Mouse (Mus musculus): ENCODE measurements around the gene Baiap2l2.
A peak's percentile ranks its signal among the peaks of the same experiment; 100 is the strongest.

The Baiap2l2 gene

DNA sequence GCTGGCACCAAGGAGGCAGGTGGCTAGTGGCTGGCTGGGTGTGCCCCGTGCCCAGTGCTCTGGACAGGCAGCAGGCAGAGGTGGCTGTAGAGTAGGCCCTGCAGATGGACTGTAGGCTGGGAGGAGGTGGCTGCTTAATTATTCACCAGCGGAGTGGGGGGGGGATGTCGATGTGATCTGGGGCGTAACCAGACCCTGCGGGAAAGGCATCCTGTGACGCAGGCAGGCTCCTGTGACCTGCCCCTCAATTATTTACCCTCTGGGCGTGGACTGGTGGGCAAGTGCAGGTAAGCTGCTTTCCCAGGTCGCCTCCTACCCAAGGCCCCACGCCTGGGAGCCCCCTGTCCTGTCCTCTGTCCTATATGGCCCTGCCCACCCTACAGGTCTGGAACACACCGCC, at the start of gene Baiap2l2:
TSS of gene Baiap2l2 (minus strand) at position 139 of the 400 bp plus-strand sequence.
- peak in 1 of 2 experiments; percentile 19 for DNase-seq

DNA sequence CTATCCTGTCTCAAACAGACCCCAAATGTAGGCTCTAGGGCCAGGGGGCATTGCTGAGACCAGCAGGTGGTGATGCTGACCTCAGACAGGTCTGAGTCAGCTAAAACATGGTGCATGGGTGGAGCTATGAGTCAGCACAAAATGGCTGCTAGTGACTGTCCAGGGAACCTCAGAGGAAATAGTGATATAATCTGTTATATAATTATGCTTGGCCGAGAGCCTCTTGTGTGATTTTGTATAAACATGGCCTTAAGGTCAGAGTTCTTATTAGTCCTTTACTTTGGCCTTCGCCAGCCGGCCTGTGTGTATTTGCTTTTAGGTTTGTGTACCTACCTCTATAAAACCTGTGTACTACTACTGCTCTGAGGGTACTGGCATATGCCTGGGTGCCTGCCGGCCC, 48.1 kb upstream of the Baiap2l2 start:
- DNase-seq: peak; percentile 50 to 79

DNA sequence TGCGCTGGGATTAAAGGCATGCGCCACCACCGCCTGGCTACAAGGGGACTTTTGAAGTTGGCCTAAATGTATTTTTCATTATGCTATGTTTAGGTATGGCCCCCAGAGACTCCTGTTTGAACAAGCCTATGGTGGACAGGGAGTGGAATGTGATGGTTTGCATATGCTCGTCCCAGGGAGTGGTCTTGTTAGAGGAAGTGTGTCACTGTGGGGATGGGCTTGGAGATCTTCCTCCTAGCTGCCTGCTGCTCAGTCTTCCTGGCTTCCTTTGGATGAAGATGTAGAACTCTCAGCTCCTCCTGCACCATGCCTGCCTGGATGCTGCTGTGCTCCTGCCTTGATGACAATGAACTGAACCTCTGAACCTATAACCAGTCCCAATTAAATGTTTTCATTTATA, 45.2 kb upstream of the Baiap2l2 start:
- DNase-seq: no peak

DNA sequence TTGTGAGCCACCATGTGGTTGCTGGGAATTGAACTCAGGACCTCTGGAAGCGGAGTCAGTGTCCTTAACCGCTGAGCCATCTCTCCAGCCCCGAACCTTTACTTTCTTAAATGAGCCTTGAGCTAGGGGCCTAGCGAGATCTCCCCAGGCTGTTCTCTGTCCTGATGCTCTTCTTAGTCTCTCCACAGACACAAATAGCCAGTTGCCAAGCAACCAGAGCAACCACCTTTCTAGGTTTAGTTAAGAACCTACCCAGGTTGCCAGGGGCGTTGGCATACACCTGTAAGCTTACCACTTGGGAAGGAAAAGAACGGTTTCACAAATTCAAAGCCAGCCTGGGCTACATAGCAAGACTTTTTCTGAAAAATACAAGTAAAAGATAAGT, 44.6 kb upstream of the Baiap2l2 start:
- DNase-seq: peak in 1 of 2 experiments; percentile 46

DNA sequence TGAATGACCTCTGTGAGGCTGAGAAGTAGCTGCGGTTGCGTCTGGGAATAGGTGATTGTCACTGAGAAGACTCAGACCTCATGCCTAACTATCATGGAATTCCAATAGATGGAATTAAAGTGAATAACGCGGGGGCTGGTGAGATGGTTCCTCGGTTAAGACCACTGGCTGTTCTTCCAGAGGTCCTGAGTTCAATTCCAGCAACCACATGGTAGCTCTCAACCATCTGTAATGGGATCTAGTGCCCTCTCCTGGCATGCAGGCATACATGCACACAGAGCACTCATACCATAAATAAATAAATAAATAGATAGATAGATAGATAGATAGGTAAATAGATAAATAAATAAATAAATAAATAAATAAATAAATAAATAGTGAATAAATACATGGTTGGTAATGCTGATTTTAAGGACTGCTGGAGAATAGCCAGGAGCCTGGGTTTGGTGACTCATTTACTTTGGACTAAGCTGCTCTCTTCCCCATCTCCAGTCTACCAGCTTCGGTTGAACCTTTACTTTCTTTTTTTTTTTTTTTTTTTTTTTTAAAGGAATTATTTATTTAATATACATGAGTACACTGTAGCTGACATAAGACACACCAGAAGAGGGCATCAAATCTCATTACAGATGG, 44.1 kb upstream of the Baiap2l2 start:
- DNase-seq: no peak

DNA sequence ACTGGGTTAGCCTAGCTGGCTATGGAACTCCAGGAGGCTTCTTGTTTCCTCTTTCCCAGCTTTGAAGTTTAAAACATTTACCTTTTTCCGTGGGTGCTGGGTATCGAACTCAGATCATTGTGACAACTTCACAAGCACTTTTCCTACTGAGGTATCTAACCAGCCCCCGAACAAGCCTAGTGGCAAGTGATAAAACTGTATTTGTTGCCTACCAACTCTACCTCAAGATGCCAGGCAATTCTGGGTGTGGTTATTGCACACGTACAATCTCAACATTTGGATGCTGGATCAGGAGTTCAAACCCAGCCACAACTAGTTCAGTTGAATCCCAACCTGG, 43.6 kb upstream of the Baiap2l2 start:
- no peak for DNase-seq

DNA sequence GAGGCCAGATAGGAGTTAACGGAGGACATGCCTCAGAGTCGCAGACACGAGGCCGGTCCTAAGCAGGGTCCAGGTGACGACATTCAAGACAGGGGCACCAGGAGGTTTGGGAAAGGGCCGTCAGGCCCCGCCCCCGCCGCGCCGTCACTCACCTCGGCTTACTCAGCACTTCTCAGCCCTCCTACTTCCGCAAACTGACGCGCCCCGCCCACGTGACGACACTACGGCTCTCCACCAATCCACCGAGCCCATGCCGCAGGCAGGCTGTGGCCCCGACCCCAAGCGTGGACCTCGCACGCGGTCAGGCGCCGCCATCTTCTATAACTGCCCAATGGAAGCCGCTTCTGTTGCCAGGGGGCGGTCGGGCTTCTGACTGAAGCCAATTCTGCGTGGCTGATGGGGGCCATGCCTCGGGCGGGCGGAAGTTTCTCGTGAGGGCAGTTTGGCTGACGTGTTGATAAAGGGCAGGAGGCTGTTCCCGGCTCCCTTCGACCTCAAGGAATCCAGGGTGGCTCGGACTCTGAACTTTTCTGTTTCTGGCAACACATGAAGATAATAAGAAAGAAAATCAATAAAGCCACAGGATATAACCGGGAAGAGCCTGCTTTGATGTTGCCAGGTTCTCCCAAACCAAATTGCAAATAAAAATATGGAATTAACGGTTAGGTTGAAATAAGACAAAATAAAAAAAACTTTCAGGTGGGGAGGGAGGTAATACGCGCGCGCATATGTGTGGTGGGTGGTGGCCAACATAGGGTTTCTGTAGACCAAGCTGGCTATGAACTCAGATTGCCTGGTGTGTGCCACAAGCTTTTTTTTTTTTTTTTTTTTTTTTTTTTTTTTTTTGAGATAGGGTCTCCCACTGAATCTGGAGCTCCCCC, 43.0 kb upstream of the Baiap2l2 start, which contains the start of gene Pla2g6:
TSS of gene Pla2g6 (minus strand) at position 333 of the 881 bp plus-strand sequence.
- peak; percentile 99 for DNase-seq

DNA sequence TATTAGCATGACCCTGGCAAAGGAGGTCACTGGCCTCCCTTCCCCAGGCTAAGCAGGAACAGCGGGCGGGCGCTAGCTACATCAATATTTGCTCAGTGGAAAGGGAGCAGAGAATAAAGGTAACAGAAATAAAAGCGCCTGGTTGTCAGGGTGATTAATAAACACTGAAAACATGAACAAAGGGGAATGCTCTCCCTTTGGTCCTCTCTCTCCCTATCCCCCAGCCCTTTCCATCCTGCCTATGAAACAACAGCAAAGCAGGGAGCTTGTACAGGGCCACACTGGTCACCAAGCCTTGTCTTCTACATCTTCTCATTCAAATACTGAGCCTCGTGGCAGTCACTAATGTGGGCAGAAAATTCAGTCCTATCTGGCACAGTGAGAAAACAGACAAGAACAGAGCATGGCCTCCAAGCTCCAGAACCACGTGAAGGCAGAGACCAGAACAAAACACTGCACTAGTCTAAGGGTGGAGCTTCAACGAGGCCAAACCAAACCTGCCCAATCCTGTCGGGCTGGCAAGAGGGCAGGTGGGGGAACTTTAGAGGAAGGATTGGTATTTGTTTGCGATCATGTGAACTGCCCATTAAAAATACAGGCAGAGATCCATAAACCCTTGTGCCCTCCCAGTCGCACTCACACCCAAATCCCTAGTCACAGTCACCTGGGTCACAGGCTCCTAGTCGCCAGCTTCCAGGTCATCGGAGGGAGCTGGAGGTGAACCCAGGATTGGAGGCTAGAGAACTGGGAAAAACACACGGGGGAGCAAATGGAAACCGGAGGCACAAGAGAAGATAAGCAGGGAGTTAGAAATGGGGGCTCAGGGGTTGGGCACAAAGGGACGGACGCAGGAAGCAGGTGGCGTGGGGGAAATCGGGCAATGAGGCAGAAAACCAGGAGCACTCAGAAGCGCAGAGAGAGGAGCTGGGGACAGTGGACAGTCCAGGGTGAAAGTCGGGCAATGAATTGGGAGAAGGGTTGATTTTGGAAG, 41.9 kb upstream of the Baiap2l2 start:
- DNase-seq: peak; percentile 76 to 84

DNA sequence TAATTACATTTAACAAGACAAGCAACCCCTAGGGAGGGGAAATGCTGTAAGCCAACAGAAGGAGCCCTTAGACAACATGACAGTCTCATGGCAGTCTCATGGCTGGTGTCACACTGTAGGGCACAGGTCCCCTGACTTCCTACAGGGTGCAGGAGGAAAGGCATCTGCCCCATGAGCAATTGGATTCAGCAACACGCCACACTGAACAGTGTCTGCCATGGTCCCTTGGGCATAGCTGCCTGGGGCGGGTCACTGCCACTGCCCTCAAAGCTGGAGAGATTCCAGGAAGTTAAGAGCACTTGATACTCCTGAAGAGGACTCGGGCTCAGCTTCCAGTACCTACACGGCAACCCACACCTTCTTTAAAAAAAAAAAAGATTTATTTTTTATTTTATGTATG, 40.9 kb upstream of the Baiap2l2 start:
- DNase-seq: peak; percentile 79 to 88

DNA sequence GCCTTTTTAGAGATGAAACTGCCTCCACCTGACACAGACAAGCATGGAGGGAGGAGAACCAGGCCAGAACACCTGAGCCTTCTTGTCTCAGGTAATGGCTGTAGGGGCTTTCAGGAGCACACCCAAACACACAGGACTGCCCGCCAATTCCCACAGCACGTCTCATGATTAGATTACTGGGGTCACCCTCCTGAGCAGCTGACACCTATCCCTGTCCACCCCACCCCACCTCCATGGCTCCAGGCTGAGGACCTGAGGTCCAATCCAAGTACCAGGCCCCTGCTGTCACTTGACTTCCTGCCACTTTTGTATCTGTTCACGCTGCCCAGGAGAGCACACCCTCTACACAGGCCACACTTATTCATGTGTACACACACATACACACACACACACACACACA, 40.4 kb upstream of the Baiap2l2 start:
- no peak for DNase-seq

DNA sequence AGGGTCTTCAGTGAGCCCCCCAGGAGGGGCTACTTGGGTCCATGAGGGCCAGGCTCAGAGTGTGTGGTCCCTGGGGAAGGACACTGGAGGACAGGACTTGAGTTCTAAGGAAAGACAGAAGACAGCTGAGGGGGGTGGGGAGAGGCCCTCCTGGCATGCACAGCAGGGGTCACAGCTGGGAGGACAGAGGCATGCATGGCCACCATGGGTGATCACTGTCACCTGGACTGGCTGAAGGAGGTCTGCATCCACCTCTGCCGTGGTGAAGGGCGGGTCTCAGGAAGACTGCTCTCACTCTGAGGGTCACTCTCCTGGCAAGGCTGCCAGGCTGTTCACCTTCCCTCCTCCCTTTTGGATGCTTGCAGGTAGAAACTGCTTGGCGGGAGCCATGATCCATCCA, 39.0 kb upstream of the Baiap2l2 start:
- DNase-seq: no peak

DNA sequence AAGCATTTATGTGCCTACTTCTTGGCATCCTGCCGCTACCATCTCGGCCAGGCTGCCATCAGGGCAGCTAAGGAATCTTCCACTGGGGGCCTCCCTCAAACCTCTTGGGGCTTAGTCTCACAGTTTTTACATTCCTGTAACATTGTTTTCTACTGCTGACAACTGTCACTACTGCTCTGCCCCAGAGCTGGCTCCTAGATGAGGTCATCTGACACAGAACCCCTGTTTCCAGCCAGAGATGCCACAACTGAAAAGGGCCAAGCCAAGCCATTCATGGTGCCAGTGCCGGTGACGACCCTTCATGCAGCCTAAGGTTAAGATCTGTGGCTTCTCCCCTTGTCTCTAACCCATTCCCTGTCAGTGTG, 38.4 kb upstream of the Baiap2l2 start:
- DNase-seq: no peak

DNA sequence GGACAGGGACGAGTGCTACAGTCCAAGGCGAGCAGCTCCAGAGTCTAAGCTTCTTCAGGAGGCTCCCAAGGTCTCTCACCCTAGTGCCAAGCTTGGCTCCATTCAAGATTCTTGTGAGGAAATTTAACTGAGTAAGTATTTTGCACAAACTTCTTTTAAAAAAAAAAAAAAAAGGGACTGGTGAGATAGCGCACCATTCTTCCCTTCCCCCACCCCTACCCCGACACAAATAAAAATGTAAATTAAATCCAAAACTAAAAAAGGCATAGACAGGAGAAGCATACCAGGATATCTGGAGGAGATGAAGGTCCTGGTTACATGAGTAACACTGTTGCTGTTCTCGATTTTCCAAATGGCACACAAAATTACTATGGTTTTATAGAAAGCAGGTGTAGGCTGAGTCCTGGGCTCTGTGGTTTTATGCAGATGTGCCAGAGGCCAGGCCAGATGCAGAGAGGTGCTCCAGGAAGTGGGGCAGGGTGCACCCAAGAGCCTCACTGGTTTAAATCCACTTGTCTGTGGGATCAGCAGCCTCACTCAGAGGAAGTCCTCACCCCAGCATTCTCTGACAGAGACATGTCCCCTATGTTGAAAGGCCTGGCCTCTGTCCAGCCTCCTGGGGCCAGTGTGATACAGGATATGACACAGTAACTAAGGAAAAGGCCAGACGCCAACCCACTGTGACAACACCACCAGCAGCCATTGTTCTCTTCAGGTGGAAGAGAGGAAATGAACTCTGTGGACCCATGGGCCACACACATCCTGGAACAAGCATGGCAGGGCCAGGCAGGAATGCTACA, 37.9 kb upstream of the Baiap2l2 start:
- peak; percentile 90 to 94 for DNase-seq

DNA sequence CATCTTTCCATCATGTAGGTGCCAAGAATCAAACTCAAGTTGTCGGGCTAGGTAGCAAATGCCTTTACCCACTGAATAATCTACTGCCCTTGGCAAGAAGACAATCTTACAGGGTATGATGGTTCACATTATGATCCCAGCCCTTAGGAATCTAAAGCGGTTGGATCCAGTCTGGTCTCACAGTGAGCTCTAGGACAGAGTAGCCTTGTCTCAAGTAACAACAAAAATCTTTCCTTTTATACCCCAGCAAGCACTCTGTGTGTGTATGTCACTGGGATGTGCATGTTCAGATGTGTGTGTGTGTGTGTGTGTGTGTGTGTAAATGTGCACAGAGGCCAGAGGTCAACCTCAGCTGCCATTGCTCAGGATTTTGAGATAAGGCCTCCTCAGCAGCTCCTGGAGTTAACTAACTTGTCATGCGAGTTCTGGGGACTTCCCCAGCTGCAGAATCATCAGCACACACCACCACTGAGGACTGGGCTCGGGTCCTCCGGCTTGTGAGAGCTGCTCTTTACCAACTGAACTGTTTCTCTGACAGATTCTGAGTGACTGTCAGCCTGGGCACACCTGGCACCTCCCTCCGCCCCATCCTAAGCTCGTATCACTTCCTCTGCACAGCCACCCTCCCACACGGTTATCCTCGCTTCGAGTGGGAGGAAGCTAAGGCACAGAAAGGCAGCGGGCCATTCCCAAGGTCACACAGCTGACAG, 37.1 kb upstream of the Baiap2l2 start:
- DNase-seq: peak; percentile 30 to 31

DNA sequence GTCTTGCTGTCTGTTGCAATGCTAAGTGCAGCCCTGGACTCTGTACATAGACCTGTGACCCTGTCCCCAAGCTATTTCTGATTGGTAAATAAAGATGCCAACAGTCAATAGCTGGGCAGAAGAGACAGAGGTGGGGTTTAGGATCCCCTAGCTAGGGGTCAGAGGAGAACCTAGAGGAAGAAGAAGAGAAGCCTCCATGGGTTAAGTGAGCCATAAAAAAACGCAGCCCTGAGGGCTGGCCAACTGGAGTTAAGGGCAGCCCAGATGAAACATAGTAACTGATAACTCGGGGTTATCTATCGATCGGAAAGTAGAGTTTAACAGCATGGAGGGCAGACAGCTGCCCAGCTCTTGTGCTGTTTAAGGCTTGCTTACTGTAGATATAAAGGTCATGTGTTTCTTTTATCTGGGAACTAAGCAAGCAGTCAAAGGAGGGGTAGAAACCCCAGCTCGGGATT, 36.4 kb upstream of the Baiap2l2 start:
- DNase-seq: no peak

DNA sequence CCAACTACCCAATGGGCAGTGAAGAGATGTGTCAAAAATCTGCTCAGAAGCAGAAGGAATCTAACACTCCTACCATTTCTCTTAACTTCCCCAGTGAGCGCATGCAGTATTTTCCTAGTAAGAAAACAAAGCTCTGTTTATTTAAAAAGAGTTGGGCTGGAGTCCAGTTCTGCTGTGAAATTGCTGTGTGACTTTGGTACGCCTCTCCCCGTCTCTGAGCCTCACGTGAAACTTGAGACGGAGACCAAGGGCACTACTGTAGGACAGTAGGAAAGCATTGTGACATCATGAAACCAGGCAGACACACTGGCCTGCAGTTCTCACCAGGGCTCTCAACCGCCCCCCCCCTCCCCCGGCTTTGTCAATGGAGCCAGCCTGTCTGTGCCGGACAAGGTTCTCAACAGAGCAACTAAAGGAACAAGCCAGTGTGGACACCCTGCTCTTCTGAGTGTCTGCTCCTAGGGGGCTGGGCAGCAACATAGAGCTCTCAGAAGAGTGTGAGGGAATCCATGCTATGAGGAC, 28.6 kb upstream of the Baiap2l2 start:
- peak in 1 of 2 experiments; percentile 31 for DNase-seq

DNA sequence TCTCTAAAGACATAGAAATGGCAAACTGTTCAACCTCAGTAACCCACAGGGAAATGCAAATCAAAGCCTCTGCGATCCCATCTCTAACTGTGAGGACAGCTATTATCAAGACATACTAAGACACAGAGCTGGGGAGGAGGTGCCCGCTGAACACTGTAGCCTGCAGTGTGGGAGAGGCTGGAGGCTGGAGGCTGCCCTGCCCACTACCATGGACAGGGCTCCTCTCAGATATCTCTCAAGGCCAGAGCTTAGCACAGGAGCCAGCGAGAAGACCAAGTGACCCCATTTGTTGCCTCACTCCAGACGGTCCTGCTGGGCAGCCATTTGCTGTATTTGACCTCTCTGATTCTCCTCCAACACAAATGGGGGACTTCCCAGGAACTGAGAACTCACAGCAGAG, 22.5 kb upstream of the Baiap2l2 start:
- no peak for DNase-seq

DNA sequence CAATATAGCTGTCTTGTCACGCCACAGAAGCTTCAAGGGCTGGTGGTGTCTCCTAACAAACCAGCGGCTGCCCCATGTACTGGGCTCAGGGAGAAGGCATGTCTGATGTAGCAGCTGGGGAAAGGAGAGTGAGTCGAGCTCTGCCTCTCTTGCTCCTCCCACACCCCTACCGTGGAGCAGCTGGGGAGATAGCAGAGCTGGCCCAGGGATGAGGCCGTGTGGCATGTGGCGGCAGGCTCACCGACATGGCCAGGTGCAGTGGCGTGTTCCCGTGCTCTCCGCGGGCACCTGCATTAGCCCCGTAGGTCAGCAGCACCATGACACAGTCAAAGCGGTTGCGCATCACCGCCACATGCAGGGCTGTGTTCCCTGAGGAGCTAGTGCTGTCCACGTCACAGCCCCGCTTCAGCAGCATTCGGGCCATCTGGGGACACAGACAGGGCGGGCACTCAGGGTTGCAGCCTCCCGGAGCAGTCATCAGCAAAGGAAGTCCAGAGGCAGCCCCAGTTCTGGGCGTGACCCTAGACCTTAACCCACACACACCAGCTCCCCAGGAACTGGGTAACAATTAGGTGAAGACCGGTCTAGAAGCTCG, 20.8 kb upstream of the Baiap2l2 start:
- DNase-seq: no peak

DNA sequence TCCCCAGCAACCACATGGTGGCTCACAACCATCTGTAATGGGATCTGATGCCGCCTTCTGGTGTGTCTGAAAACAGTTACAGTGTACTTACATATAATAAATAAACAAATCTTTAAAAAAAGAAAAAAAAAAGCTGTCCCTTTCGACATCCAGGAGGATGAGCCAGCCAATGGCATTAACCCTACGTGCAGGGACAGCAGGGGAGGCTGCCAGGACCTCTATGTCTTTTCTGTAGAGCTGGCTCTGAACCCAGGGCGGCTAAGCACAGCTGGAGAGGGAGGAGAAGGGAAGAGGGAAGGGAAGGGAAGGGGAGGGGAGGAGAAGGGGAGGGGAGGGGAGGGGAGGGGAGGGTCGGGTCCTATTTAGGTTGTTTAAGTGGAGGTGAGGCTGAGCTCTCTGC, 19.5 kb upstream of the Baiap2l2 start:
- DNase-seq: no peak

DNA sequence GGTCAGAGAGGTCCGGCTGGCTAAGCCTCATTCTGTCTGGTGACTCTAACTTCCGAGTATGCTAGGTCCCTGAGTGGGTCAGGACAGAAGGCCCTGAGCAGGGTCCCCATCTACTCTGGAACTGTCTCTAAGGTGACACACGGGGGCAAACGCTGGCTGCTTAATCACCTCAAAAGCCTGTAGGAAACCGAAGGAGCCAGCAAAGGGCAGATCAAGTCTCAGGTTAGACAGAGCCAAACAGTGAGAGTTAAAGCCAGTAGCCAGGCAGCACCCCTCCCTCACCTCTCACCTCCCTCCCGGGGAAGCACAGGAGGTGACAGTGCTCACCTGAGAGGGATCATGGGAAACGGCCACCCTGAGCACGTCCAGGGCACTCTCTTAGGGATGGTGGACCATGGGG, 18.4 kb upstream of the Baiap2l2 start:
- DNase-seq: peak in 1 of 2 experiments; percentile 35

All from lung, adult 18-20 months (tissue).